Mouse (Mus musculus) layer of hippocampus, adult 8-10 months (tissue): ENCODE measurements around the gene Prok2. TPM values are rescaled to one million over a fixed set of nuclear protein-coding genes. Genes with fewer than 3 reads are reported as not detected.

Source experiments
- total RNA-seq, 4 experiments: library from RNA; stranded (reverse); gene quantifications; 2 replicates each; pipeline ENCODE4 v1.2.4; 2022

Prok2 gene
- total RNA-seq, 4 experiments from 2014 or later, result 0.45 to 0.60 (median 0.59) TPM; not detected in 1

Other genes starting within 250 kb of the Prok2 start
- 100 to 1,000 TPM in 1 of 4 experiments, 10 to 100 TPM in 3; 90.9 to 101 (median 95.2) TPM for gene Foxp1, start 203.7 kb downstream of the Prok2 start, total RNA-seq
- 10 to 100 TPM; 20.1 to 27.8 (median 25.3) TPM for gene Eif4e3, start 59.6 kb downstream of the Prok2 start, total RNA-seq
- 10 to 100 TPM in 1 of 4 experiments, 1 to 10 TPM in 3; 6.4 to 10.0 (median 7.2) TPM for gene Gm20696, start 59.6 kb downstream of the Prok2 start, total RNA-seq
- gene Gpr27, start 33.7 kb downstream of the Prok2 start, total RNA-seq, result 10 to 100 TPM; 39.7 to 52.1 (median 46.9) TPM